Mouse (Mus musculus): ENCODE measurements around the gene Ptbp1.
A peak's percentile ranks its signal among the peaks of the same experiment; 100 is the strongest.

- TF ChIP-seq CTCF (IDR thresholded peaks at IDR 0.05; ENCODE audit: control insufficient read depth, insufficient read depth, low read length) (no peak), POLR2A (IDR thresholded peaks at IDR 0.05; ENCODE audit: borderline replicate concordance, control insufficient read depth, low read depth, low read length) (peak; percentile 8; the same call in 1 of the 2 replicates)
Observed at GRCm38 (mm10) chr10:79865189-79865601, 11.0 kb downstream of the Ptbp1 start.
